Mouse (Mus musculus): Measurements from ENCODE around the gene Slc2a9.

Slc2a9 gene

DNA sequence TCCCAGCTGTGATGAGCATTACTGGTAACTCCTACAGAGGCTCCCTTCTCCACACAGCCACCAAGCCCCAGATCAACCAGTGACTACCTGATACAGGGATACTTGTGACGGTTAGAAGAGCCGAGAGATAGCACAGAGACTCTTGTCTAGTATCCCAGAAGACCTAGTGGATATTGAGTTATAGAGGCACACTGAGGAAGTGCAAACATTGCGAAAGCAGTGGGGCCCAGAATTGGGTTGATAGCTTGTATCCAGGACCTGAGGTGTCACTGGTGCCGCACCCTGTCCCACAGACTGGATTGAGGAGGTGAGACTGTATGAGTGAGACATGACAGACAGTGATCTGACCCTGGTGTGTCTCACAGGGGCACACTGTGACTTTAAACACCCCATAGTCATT lies at the start of gene Slc2a9:
Slc2a9 (minus strand) TSS at position 152 of the 400 bp plus-strand sequence.
- no peak for DNase-seq

DNA sequence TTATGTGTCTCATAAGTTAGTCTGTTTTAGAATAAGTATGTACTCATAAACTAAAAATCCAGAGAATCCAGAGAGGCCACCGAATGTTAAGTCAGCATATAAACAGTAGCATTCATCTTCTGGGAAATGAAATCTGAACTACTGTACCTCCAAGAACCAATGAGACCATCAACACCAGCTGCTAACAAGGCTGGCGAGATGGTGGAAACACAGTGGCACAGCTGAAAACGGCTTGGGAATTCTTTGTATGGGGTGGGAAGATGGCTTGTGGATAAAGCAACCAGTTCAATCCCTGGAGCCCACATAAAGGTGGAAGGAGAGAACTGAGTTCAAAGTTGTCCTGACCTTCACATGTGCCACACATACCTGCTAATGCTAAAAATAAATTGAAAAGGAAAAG lies 49.7 kb upstream of the Slc2a9 start:
- no peak for DNase-seq

DNA sequence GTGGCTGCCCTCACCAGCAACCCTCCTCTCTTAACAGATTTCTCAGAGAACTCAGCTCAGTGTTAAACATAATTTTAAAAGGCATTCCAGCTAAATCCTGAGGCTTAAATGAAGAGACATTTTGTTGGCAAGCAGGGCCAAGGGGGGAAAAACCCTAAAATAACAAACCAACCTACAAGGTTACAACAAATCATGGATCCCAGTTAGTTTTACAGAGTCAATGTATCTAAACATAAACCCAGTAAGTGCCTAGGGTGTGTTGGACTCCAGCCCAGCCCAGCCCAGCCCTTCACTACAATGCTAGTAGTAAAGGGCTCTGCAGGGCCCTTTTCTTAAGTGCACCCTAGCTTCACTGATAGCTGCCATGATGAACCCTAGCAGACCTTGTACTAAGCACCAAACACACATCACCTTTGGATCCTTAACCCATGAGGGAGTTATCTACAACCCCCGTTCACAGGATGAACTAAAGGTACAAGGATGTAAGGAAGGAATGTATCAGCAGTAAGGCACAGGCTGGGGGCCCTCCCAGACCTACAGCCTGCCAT lies 47.4 kb upstream of the Slc2a9 start:
- DNase-seq, result no peak

DNA sequence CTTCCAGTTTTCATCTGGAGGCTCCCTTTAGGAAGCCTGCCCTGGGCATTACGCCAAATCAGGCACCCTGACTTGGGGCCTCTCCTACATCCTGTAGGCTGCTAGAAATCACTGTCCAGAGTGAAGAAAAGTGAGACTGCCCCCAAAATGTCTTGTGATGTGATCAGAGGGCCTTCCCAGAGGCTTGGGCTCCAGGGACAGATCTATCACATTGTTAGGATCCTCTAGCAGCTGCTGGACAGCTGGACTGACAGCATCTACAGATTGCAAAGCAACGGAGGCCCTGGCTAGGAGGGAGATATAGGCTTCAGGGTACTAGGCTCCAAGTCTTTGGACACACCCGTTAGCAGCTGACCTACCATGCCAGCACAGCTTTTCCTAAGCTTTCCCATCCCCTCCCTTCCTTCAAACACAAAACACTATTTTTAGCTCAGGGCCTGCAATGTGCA lies 46.5 kb upstream of the Slc2a9 start:
- no peak for DNase-seq

GRCm38 (mm10) chr5:38547375-38547774 lies 44.4 kb upstream of the Slc2a9 start:
- DNase-seq, result peak; percentile 75

- no peak for DNase-seq
Observed at GRCm38 (mm10) chr5:38544423-38545415, 41.8 kb upstream of the Slc2a9 start.

- no peak for DNase-seq
Observed at GRCm38 (mm10) chr5:38543496-38544217, 40.7 kb upstream of the Slc2a9 start.

- DNase-seq, result no peak
Observed at GRCm38 (mm10) chr5:38541728-38542127, 38.8 kb upstream of the Slc2a9 start.

- DNase-seq, result no peak
Observed at GRCm38 (mm10) chr5:38540898-38541297, 38.0 kb upstream of the Slc2a9 start.

DNA sequence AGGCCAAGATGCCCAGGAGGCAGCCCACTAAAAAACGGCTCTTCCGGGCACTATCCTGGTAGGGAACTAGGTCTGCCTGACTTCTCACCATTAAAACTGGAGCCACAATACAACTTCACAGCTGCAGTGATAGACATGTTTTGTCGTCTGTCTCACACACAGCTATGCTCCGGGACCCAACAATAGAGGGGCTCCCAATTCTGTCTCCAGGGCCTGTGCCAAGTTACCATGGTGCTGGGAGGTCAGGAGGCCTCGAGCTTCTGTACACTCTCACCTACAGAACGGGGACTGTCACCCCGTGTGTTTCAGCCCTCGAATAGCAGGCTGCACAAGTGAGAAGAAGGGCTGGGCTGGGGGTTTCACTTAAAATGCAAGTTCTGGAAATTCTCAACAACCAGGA lies 35.6 kb upstream of the Slc2a9 start:
- no peak for DNase-seq

DNA sequence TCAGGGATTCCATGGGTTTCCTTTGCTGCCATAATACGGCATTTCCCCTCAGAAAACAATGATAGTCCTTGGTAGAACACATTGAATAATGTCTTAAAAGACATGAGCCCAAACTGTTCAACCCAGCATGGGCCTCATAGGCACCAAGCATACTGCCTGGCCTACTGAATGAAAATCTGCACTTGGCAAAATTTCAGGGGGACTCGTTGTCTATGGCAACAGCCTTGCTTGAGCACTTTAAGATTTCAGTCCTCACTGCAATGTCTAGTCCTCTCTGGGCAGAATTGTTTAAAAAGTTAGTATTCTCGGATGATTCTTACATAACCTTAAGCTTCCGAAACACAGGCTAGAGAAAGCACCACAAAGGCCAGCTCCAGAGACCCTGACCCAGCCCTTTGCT lies 34.9 kb upstream of the Slc2a9 start:
- DNase-seq, result no peak

- DNase-seq, result no peak
Observed at GRCm38 (mm10) chr5:38536822-38537221, 33.9 kb upstream of the Slc2a9 start.

GRCm38 (mm10) chr5:38532084-38532483 lies 29.1 kb upstream of the Slc2a9 start:
- peak; percentile 34 for DNase-seq

- DNase-seq, result no peak
Observed at GRCm38 (mm10) chr5:38529724-38530428, 26.9 kb upstream of the Slc2a9 start.

DNA sequence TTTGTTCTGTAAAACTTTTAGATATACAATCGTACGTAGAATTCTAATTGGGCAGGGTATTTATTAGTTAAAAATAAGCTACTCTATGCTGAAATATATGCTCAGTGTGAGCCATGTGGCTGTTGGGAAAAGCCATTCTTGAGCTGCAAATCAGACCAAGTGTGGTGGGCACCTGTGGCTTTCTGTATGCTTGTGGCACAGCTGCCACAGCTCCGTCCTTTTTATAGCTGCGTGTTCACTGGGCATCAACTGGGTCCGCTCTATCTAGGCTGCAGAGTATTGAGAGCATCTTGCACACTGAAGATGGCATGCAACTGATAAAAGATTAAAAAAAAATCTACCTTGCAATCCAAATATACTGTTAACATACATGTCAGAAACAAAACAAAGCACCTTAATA lies 20.0 kb upstream of the Slc2a9 start:
- no peak for DNase-seq

- no peak for DNase-seq
Observed at GRCm38 (mm10) chr5:38520838-38521237, 17.9 kb upstream of the Slc2a9 start.

DNA sequence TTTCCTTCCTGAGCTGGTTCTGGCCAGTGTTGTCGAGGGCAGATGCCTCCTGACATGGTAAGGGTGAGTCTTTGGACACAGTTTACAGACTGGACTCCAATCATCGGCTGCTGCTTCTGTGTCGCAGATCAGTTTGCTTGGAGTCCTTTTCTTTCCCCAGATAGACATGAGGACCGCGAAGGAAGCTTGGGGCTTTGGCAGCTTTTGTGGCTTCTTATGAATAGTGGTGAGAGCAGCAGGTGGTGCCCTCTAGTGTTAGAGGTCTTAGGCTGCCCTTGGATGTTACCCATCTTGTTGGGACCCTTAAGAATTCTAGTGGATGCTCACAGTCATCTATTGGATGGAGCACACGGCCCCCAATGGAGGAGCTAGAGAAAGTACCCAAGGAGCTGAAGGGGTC lies 13.3 kb upstream of the Slc2a9 start:
- DNase-seq, result no peak

GRCm38 (mm10) chr5:38512991-38513390 lies 10.0 kb upstream of the Slc2a9 start:
- no peak for DNase-seq

GRCm38 (mm10) chr5:38509568-38509967 lies 6.6 kb upstream of the Slc2a9 start:
- no peak for DNase-seq

DNA sequence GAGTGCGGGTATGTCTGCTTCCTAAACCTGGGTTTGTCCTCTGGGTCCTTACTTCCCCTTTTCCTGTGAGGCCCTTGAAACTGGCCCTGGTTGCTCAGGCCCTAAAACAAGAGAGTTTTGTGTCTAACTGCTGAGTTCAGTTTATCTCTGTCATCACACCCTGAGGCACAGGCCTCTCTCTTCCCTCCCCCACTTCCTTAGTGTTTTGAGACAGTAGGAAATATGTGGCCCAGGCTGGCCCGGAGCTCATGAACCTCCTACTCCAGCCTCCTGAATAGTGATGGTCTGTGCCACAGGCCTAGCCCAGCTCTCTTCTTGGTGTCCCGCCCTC lies 2.5 kb upstream of the Slc2a9 start:
- DNase-seq, result no peak

GRCm38 (mm10) chr5:38504747-38505434 lies 1.9 kb upstream of the Slc2a9 start:
- no peak for DNase-seq

GRCm38 (mm10) chr5:38504116-38504515 lies 1.2 kb upstream of the Slc2a9 start:
- no peak for DNase-seq
